Mouse (Mus musculus) MEL (cell line): ENCODE results near the gene Bach2. TPM values are rescaled to one million over a fixed set of nuclear protein-coding genes. Genes with fewer than 3 reads are reported as not detected.

Experiments used
- DNase-seq: peaks from one replicate; pipeline ENCODE4 v3.0.0; 2011; ENCODE audit warnings: low read depth, low spot score
- H3K27ac ChIP-seq: 2 replicates; pipeline ENCODE4 v1.5.1; 2012; ENCODE audit warnings: low read depth, mild to moderate bottlenecking, control low read depth, low read length, moderate library complexity; ENCODE audit not compliant: control insufficient read depth
- H3K27me3 ChIP-seq, 2 experiments: fragments of 150-350 bp in 1 of 2; sonication (generic) in 1 of 2; 2 replicates each; pipeline ENCODE4 v1.6.1; 2012; ENCODE audit warnings: low read length in 2 of 2, mild to moderate bottlenecking in 2 of 2, improper control_type of control experiment in 1 of 2, moderate library complexity in 1 of 2; ENCODE audit not compliant: insufficient read depth in 2 of 2, control insufficient read depth in 1 of 2
- H3K36me3 ChIP-seq, 2 experiments: 2 replicates each; pipeline ENCODE4 v1.6.1; 2012 to 2014; ENCODE audit warnings: low read length in 2 of 2, improper control_type of control experiment in 1 of 2, inconsistent platforms in 1 of 2, mild to moderate bottlenecking in 1 of 2; ENCODE audit not compliant: insufficient read depth in 2 of 2, control insufficient read depth in 1 of 2
- H3K4me1 ChIP-seq, 2 experiments: fragments of 150-350 bp in 1 of 2; sonication (generic) in 1 of 2; 2 replicates each; pipeline ENCODE4 v1.6.1; 2012; ENCODE audit warnings: low read length in 2 of 2, improper control_type of control experiment in 1 of 2, mild to moderate bottlenecking in 1 of 2; ENCODE audit not compliant: insufficient read depth in 2 of 2, control insufficient read depth in 1 of 2
- H3K4me3 ChIP-seq, 2 experiments: fragments of 150-350 bp in 1 of 2; sonication (generic) in 1 of 2; 2 replicates each; pipeline ENCODE4 v1.5.1; 2012; ENCODE audit warnings: low read depth in 2 of 2, low read length in 2 of 2, mild to moderate bottlenecking in 2 of 2, moderate library complexity in 2 of 2, control low read depth in 1 of 2, improper control_type of control experiment in 1 of 2; ENCODE audit not compliant: control insufficient read depth in 1 of 2, insufficient read depth in 1 of 2
- H3K79me2 ChIP-seq: 2 replicates; pipeline ENCODE4 v1.6.1; 2012; ENCODE audit warnings: mild to moderate bottlenecking, low read length, moderate library complexity; ENCODE audit not compliant: control insufficient read depth, poor library complexity, insufficient read depth
- H3K9ac ChIP-seq: 2 replicates; pipeline ENCODE4 v1.6.1; 2012; ENCODE audit warnings: low read depth, mild to moderate bottlenecking, control low read depth, low read length, moderate library complexity; ENCODE audit not compliant: control insufficient read depth, poor library complexity, severe bottlenecking
- H3K9me3 ChIP-seq: fragments of 150-350 bp; sonication (generic); replicated peaks from 2 replicates; pipeline ENCODE4 v1.6.1; 2012; ENCODE audit warnings: mild to moderate bottlenecking, low read length, improper control_type of control experiment, moderate library complexity; ENCODE audit not compliant: insufficient read depth
- BHLHE40 ChIP-seq: IDR thresholded peaks from 2 replicates; pipeline ENCODE4 v1.6.1; 2012; ENCODE audit warnings: low read depth, mild to moderate bottlenecking, inconsistent platforms, low read length, improper control_type of control experiment, borderline replicate concordance
- ETS1 ChIP-seq: IDR thresholded peaks from 2 replicates; pipeline ENCODE4 v1.6.1; 2012; ENCODE audit warnings: low read depth, mild to moderate bottlenecking, inconsistent platforms, low read length, improper control_type of control experiment, moderate library complexity
- GATA1 ChIP-seq: IDR thresholded peaks from 2 replicates; pipeline ENCODE4 v1.6.1; 2011; ENCODE audit warnings: low read depth, low read length, improper control_type of control experiment
- JUND ChIP-seq: IDR thresholded peaks from 2 replicates; pipeline ENCODE4 v1.6.1; 2011; ENCODE audit warnings: low read depth, mild to moderate bottlenecking, improper control_type of control experiment, low read length
- MAZ ChIP-seq: IDR thresholded peaks from 2 replicates; pipeline ENCODE4 v1.6.1; 2012; ENCODE audit warnings: low read depth, mild to moderate bottlenecking, inconsistent platforms, low read length, improper control_type of control experiment
- MEF2A ChIP-seq: IDR thresholded peaks from 2 replicates; pipeline ENCODE4 v1.6.1; 2014; ENCODE audit warnings: low read depth, mild to moderate bottlenecking, inconsistent platforms, low read length, improper control_type of control experiment; ENCODE audit not compliant: poor library complexity, insufficient replicate concordance, severe bottlenecking; ENCODE audit errors: extremely low read depth
- NRF1 ChIP-seq: IDR thresholded peaks from 2 replicates; pipeline ENCODE4 v1.6.1; 2014; ENCODE audit warnings: low read depth, mild to moderate bottlenecking, inconsistent platforms, low read length, improper control_type of control experiment, moderate library complexity; ENCODE audit not compliant: poor library complexity, insufficient read depth, severe bottlenecking
- POLR2AphosphoS2 ChIP-seq: IDR thresholded peaks from 2 replicates; pipeline ENCODE4 v1.6.1; 2011; ENCODE audit warnings: low read length, improper control_type of control experiment
- SIN3A ChIP-seq: IDR thresholded peaks from 2 replicates; pipeline ENCODE4 v1.6.1; 2012; ENCODE audit warnings: low read length, improper control_type of control experiment, inconsistent platforms
- TAL1 ChIP-seq: IDR thresholded peaks from 2 replicates; pipeline ENCODE4 v1.6.1; 2012; ENCODE audit warnings: mild to moderate bottlenecking, inconsistent platforms, low read length, moderate library complexity, mixed read lengths
- TCF12 ChIP-seq: IDR thresholded peaks from 2 replicates; pipeline ENCODE4 v1.6.1; 2014; ENCODE audit warnings: low read depth, mild to moderate bottlenecking, inconsistent platforms, low read length, improper control_type of control experiment, moderate library complexity
- ZMIZ1 ChIP-seq: IDR thresholded peaks from 2 replicates; pipeline ENCODE4 v1.6.1; 2012; ENCODE audit warnings: low read depth, mild to moderate bottlenecking, inconsistent platforms, low read length, improper control_type of control experiment, moderate library complexity
- polyA plus RNA-seq, 2 experiments: library from polyadenylated mRNA; stranded (reverse) in 1 of 2; unstranded in 1 of 2; fragments of >175 nt in 1 of 2; fragments of >200 nt in 1 of 2; gene quantifications; 2 replicates each; pipeline versions ENCODE4 v1.2.1 to v1.2.4; 2012; ENCODE audit warnings: low replicate concordance in 2 of 2, low read depth in 1 of 2; ENCODE audit not compliant: insufficient read length in 2 of 2, insufficient read depth in 1 of 2, missing spikeins in 1 of 2
- total RNA-seq: library from RNA; depleted of rRNA; stranded (reverse); fragments of 300-350 nt; gene quantifications from 2 replicates; pipeline ENCODE4 v1.2.3, GENCODE M21; 2012

Bach2 gene
- total and polyA plus RNA-seq, 3 experiments: 0.04 TPM; not detected in 2

DNA sequence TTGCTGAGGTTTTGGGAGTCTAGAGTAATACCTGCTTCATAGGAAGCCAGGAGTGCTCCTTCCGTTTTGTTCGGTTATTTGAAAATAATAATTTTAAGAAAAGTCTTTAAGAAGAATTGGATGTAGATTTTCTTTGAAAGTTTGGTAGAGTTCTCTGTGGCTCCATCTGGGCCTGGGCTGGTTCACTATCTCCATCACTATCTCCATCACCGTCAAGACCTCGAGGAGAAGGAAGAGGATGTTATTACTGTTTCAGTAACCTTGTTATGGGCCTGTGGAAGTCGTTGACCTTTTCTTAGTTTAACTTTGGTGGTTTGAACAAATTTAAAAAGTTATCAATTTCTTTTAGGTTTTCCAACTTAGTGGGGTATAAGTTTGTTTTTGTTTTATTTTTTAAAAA is 33.8 kb downstream of the Bach2 start:
- no peaks in the 10 kb centered on the region for H3K4me1 ChIP-seq
- H3K9ac ChIP-seq: no peak overlapping the region
- DNase-seq: no peak

DNA sequence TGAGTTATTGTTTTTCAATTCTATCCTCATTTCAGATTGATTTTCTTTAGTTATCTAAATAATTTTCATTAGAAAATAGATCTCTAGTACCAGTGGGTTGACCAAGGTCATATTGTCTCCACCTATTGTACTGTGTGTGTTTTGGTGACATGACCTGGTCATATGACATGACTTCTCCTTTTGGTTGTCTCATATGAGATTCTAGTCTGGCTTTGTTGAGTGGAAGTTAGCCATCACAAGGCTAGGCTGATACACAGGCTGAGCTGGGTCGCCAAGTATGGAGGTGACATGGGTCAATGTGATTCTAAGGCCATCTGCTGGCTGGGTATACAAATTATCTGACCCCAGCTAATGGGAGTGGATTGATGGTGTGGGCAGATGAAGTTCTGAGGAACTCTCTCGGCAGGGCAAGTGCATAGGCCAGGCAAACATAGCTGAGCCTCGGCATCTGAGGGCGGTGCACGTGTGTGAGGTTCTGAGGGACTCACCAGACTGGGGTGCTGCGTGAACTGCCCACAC is 36.2 kb downstream of the Bach2 start:
- H3K27me3 ChIP-seq: peaks cover 2 to 6% of the 10 kb centered on the region in 2 experiments
- no peak overlapping the region for H3K4me3 ChIP-seq
- H3K9me3 ChIP-seq: no peaks in the 10 kb centered on the region
- DNase-seq: no peak
- TF ChIP-seq ZMIZ1 (no peak), ETS1 (no peak), GATA1 (no peak), JUND (no peak), POLR2AphosphoS2 (no peak), SIN3A (no peak)
- no peaks in the 10 kb centered on the region for H3K36me3 ChIP-seq
- H3K27ac ChIP-seq: no peak overlapping the region
- no peaks in the 10 kb centered on the region for H3K4me1 ChIP-seq
- H3K79me2 ChIP-seq: no peaks in the 10 kb centered on the region
- no peak overlapping the region for H3K9ac ChIP-seq

More for the DNA sequence above, 33.8 kb downstream of the Bach2 start:
- H3K4me3 ChIP-seq: no peak overlapping the region
- TF ChIP-seq MAZ (no peak), NRF1 (no peak), MEF2A (no peak), BHLHE40 (no peak)
- TF ChIP-seq, all 39 proteins: peak for 0
- Histone ChIP-seq H3K79me2 (no peaks in the 10 kb centered on the region), H3K9me3 (no peaks in the 10 kb centered on the region), H3K27ac (no peak overlapping the region), H3K36me3 (no peaks in the 10 kb centered on the region), H3K27me3 (peaks cover 4 to 9% of the 10 kb centered on the region in 2 experiments)

GRCm38 (mm10) chr4:32279842-32280241 is 41.2 kb downstream of the Bach2 start:
- no peak for DNase-seq
- Histone ChIP-seq H3K4me1 (no peaks in the 10 kb centered on the region), H3K4me3 (no peak overlapping the region), H3K36me3 (no peaks in the 10 kb centered on the region), H3K9ac (no peak overlapping the region), H3K79me2 (no peaks in the 10 kb centered on the region), H3K27ac (no peak overlapping the region), H3K9me3 (no peaks in the 10 kb centered on the region), H3K27me3 (peaks cover 0 to 4% of the 10 kb centered on the region in 2 experiments; a peak in 3 of 4 replicates)
- TF ChIP-seq TAL1 (no peak), MAZ (no peak), TCF12 (no peak)
